Mouse (Mus musculus) layer of hippocampus, postnatal 25 days (tissue): ENCODE measurements around the gene Stk36. TPM values are rescaled to one million over a fixed set of nuclear protein-coding genes. Genes with fewer than 3 reads are reported as not detected.

Source experiments
- DNase-seq, 2 experiments: peaks; one replicate each; pipeline ENCODE4 v3.0.0; 2022; ENCODE audit warnings: mixed read lengths in 2 of 2, low spot score in 1 of 2; ENCODE audit errors: extremely low spot score in 1 of 2
- microRNA-seq, 2 experiments: library from miRNA; unstranded; fragments of <30 nt; microRNA quantifications; one replicate each; pipeline ENCODE4 v1.2.0; 2021
- total RNA-seq, 2 experiments: library from RNA; stranded (reverse); gene quantifications; 2 replicates each; pipeline ENCODE4 v1.2.3; 2021

The Stk36 gene
- total RNA-seq, 2 experiments from 2014 or later: 3.5 to 7.4 TPM

- no peak for DNase-seq
These were observed 63.9 kb downstream of the Stk36 start for GRCm38 (mm10) chr1:74665153-74665552.

- DNase-seq: no peak
These were observed 67.1 kb downstream of the Stk36 start for GRCm38 (mm10) chr1:74668371-74668770.

GRCm38 (mm10) chr1:74672731-74673130, 71.5 kb downstream of the Stk36 start:
- no peak for DNase-seq

GRCm38 (mm10) chr1:74676863-74677262, 75.6 kb downstream of the Stk36 start:
- DNase-seq: no peak

GRCm38 (mm10) chr1:74677843-74678242, 76.6 kb downstream of the Stk36 start:
- no peak for DNase-seq

Small RNAs within 50 kb of the gene (microRNA-seq; reads per million reads assigned to microRNA genes)
- gene Gm25035: 0 reads per million in 2 experiments

Other genes starting within 250 kb of the Stk36 start
- gene Catip, start 239.3 kb upstream of the Stk36 start, total RNA-seq: 1 to 10 TPM; 1.0 to 1.1 TPM
- 1 to 10 TPM; 1.7 to 4.2 TPM for gene Slc11a1, start 226.2 kb upstream of the Stk36 start, total RNA-seq
- 10 to 100 TPM; 32.2 to 34.1 TPM for gene Ctdsp1, start 209.9 kb upstream of the Stk36 start, total RNA-seq
- gene Vil1, start 192.1 kb upstream of the Stk36 start, total RNA-seq: 1 to 10 TPM in 1 of 2 experiments, under 1 TPM in 1; 0.52 to 1.1 TPM
- 10 to 100 TPM; 26.9 to 27.4 TPM for gene Cnot9, start 95.4 kb upstream of the Stk36 start, total RNA-seq
- 10 to 100 TPM; 17.2 to 17.5 TPM for gene Plcd4, start 58.6 kb upstream of the Stk36 start, total RNA-seq
- 10 to 100 TPM; 22.3 to 23.4 TPM for gene Usp37, start 57.2 kb upstream of the Stk36 start, total RNA-seq
- 10 to 100 TPM; 23.2 to 28.8 TPM for gene Zfp142, start 13.2 kb upstream of the Stk36 start, total RNA-seq
- gene Bcs1l, start 13.2 kb upstream of the Stk36 start, total RNA-seq: 10 to 100 TPM; 25.2 to 26.4 TPM
- gene Rnf25, start within 50 bp of the Stk36 start, total RNA-seq: 10 to 100 TPM; 52.4 to 58.8 TPM
- 10 to 100 TPM; 20.3 to 26.7 TPM for gene Ttll4, start 60.3 kb downstream of the Stk36 start, total RNA-seq
- 1 to 10 TPM; 2.5 to 2.9 TPM for gene Cyp27a1, start 112.1 kb downstream of the Stk36 start, total RNA-seq
- not detected for gene Prkag3, start 147.8 kb downstream of the Stk36 start, total RNA-seq
- gene Wnt6, start 170.4 kb downstream of the Stk36 start, total RNA-seq: under 1 TPM in 1 of 2 experiments, not detected in 1; 0.37 TPM
- gene Wnt10a, start 190.1 kb downstream of the Stk36 start, total RNA-seq: 1 to 10 TPM; 2.0 to 2.2 TPM